Mouse (Mus musculus): ENCODE data around the gene Akr1b3.

DNA sequence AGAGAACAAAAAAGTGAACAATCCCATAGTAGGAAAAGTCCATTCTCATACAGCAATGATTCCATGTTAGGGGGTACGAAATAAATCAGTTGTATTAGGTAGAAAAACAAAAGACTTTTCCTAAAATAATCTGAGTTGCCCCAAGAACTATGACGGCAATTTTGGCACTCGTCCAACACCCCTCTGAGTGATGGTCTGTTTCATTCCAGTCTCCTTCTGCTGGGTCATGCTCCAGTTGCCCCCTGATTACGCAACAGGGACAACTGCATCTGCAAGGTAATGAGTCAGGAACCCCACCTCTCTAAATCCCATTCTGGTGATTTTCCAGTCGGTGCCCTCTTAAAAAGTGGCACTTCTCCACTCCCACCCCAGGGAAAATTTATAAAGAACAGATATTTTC lies 894 bp upstream of the Akr1b3 start:
- TF ChIP-seq POLR2A (IDR thresholded peaks at IDR 0.05; ENCODE audit: control insufficient read depth, low read depth, low read length) (no peak), CTCF (IDR thresholded peaks at IDR 0.05; ENCODE audit: control insufficient read depth, insufficient read depth, insufficient replicate concordance, low read depth, low read length) (no peak)
